Mouse (Mus musculus) spleen, postnatal 36 days (tissue): ENCODE results near the gene Olfr599.
"Not testable (repeated sequence)": the region's sequence is repeated elsewhere in the genome, so short reads cannot be mapped to it uniquely, and the experiment has no call there.

ENCODE experiments used
- DNase-seq, 2 experiments: peaks; one replicate each; pipeline ENCODE4 v3.0.0; 2022; ENCODE audit warnings: low spot score in 2 of 2, mixed read lengths in 1 of 2

Olfr599 gene

DNA sequence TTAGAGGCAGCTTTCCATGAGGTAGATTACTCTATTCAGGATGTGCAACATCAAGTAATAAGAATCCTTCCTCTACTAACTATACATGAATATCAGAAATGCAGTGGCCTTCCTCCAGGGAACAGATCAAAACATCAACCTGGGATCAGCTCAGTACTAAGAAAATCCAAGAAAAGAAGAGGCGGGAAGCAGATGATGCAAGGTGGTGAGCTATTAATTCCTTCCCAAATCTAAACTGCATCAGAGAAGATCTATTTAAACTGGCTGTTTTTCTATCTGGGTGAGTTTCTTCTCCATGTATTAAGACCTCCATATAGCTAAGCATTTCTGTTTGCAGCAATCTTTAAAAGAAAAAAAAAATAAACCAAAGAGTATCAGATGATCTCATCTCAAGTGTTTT lies at the start of gene Olfr599:
Gene Olfr599 (plus strand): TSS at position 301 of the 400 bp plus-strand sequence.
- no peak for DNase-seq

DNA sequence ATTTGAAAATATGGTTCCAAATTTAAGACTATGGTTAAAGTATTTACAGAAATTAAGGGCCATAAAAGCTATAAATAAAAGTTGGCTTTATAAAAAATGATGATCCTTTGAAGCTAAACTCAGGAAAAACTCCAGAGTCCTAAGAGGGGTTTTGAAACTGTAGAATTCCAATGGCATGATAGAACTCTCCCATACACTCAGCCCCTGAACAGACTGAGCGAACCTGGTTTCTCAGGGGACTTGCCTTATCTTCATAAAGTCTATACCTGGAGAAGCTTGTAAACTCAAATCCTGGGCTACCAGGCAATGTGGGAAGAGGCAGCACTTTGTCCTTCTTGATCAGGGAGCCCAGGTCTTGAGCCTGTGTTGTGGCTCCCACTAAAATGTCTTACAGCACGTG lies 30.4 kb upstream of the Olfr599 start, which contains the start of gene Olfr596:
Gene Olfr596 (plus strand): TSS at position 301 of the 400 bp plus-strand sequence.
- DNase-seq, result not testable (repeated sequence)

DNA sequence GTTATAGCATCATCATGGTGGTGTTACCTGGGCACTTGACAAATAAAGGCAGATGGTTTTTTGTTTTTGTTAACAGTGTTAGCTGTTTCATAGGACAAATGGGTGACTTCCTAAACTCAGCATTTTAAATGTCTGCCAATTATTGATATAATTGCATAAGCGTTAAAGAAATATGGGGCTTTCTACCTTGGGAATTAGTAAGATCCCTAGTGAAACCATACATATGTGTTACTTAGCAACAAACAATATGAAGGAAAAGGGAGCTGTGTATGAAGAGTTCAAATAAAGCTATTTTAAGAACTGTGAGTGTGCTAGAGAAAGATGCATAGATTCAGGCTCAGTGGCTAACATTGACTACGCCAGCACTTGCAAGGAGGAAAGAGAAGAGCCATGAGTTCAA lies 19.7 kb upstream of the Olfr599 start, which contains the start of gene Olfr597:
Gene Olfr597 (plus strand): TSS at position 301 of the 400 bp plus-strand sequence.
- not testable (repeated sequence) for DNase-seq

DNA sequence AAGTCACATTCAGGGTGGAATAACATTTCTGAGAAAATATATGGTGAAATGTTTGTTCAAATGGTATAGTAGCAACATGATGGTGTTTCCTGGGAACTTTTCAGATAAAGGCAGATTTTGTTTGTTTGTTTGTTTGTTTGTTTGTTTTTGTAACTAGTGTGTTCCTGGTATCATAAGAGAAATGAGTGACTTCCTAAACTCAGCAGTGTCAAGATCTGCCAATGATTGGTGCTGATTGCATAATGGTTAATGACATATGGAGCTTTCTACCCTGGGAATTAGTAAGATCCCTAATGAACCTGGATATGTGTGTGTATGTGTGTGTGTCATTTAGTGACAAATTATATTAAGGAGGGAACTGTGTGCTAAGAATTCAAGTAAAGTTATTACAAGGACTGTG lies 12.4 kb upstream of the Olfr599 start, which contains the start of gene Olfr598:
Gene Olfr598 (plus strand): TSS at position 301 of the 400 bp plus-strand sequence.
- no peak for DNase-seq

DNA sequence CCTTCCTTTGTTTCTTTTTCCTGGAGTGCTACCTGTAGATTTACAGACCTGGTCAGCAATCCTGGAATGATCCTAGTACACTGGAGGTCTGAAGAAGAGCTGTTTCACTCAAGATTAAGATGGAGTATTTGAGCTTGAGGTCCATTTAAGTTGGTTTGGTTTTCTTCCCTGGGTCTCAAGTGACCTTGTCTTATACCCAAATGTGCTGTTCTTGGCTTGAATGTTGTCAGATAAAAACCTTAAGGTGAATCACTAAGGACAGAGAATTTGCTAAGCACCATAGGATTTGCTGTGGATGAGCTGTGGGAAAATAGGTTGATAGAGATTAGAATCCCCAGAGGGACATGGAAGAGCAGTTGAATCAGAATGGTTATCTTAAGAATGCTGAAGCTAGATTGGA lies 13.9 kb downstream of the Olfr599 start, which contains the start of gene Olfr600:
Gene Olfr600 (minus strand): TSS at position 101 of the 400 bp plus-strand sequence.
- DNase-seq, result no peak

DNA sequence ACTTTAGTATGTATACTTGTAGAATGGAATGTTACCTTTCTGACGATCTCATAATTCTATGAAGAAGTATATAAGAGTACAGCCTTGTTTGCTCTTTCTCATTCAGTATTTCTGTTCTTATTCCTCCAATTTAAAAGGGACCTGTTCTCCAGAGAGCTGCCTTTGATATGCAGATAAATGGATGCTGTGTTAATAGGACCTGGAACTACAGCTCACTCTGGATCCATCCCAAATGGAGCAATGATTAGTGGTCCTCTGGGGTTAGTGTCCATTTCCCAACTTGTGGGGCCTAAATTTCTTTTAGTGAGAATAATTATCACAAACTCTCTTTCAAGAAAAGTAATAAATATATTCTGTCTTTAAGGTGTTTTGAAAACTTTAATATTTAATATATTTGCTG lies 26.8 kb downstream of the Olfr599 start, which contains the start of gene Olfr601:
Gene Olfr601 (minus strand): TSS at position 101 of the 400 bp plus-strand sequence.
- DNase-seq, result no peak

DNA sequence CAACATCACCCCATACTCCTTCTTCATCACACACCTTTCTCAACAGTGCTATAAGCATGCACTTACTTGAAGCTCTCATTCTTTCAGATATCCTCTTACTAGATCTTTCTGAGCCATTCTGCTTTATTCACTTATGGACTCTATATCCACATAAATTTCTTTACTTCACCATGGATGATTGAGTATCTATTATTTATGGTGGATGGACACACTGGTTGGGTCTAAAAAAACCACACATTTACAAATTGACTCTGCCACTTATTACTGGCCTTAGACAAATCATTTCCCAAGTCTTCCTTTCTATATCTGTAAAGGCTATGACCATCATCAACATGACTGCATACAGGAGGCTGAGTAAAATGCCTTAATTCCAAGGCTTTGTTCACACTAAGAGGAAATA lies 50.4 kb downstream of the Olfr599 start, which contains the start of gene Olfr603:
Gene Olfr603 (minus strand): TSS at position 101 of the 400 bp plus-strand sequence.
- no peak for DNase-seq
